Mouse (Mus musculus): ENCODE results near the gene Napa. TPM values are rescaled to one million over a fixed set of nuclear protein-coding genes. Genes with fewer than 3 reads are reported as not detected.
A peak's percentile ranks its signal among the peaks of the same experiment; 100 is the strongest.

The Napa gene
- total RNA-seq, 2 experiments from 2014 or later: 241 to 246 TPM

DNA sequence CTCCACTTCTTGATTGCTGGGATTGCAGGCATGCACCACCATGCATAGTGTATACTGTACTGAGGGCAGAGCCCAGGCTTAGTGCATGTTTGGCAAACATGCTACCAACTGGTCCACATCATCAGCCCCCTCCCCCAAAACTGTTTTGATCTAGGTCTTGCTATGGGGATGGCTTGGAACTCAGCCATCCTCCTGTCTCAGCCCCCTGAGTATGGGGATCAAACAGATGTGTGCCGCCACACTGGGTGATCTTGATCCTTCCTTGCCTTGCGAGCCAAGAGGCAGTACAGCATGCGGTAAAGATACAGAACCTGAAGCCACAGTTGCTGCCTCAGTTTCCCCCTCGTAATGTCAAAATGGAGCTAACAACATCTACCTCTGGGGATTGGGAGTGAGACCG lies 30.6 kb downstream of the Napa start:
- DNase-seq (ENCODE audit: low spot score in 2 of 2): no peak
- intact Hi-C loops (cut with DNase I): no loop called here

- DNase-seq (ENCODE audit: low spot score in 2 of 2): peak; percentile 92 to 94
- intact Hi-C loops (cut with DNase I): no loop called here
Observed at GRCm38 (mm10) chr7:16129421-16129845, 31.2 kb downstream of the Napa start, which contains the start of gene Slc8a2. TSS of gene Slc8a2 (plus strand) at chr7:16129826.

- DNase-seq (ENCODE audit: low spot score in 2 of 2): peak; percentile 67 to 72
- intact Hi-C loops (cut with DNase I): no loop called here
Observed at GRCm38 (mm10) chr7:16129846-16130691, 31.8 kb downstream of the Napa start.

DNA sequence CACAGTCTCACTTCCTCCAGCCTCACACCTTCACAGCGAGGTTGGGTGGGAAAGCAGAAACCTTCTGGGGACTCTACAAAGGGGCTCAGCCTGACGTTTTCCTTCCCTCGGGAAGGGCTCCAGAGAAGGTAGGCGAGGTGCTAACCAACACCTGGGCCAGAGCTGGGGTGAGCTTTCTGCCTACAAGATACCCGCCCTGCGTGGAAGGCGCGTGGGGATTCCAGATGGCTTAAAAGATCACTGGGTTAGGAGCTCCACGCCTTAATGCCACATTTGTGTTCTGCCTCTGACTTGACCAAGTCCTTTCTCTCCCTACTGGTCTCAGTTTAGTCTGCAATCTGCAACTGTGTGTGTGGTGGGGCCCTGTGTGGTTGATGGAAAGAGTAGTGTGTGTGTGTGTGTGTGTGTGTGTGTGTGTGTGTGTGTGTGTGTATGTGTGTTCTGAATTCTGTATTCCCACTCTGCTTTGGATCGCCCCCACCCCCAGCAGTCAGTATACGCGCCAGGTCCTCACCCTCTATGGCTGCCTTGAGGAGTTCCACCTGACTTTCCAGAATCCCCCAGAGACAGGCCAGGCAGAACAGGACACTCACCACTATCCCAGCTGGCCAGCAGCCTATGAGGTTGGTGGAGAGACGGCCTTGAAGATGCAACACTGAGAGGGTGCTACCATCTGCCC lies 32.8 kb downstream of the Napa start:
- DNase-seq (ENCODE audit: low spot score in 2 of 2): peak in 1 of 2 experiments; percentile 67
- intact Hi-C loops (cut with DNase I): no loop called here

- peak; percentile 44 to 61 for DNase-seq (ENCODE audit: low spot score in 2 of 2)
- intact Hi-C loops (cut with DNase I): no loop called here
Observed at GRCm38 (mm10) chr7:16132161-16132581, 33.9 kb downstream of the Napa start.

GRCm38 (mm10) chr7:16132926-16133325 lies 34.7 kb downstream of the Napa start:
- intact Hi-C loops (cut with DNase I): no loop called here
- DNase-seq (ENCODE audit: low spot score in 2 of 2): no peak

DNA sequence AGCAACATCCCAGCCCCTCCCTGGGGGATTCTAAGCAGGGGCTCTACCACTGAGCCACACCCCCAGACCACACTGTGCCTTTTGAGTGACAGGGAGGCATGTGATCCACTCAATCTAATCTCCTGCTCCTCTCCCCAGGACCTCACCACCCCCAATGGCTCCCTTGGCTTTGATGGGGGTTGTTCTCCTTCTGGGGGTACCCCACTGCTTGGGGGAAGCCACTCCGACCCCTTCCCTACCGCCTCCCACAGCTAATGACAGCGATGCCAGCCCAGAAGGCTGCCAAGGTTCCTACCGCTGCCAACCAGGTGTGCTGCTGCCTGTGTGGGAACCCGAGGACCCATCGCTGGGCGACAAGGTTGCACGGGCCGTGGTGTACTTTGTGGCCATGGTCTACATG lies 35.4 kb downstream of the Napa start:
- no peak for DNase-seq (ENCODE audit: low spot score in 2 of 2)
- intact Hi-C loops (cut with DNase I): no loop called here

- intact Hi-C loops (cut with DNase I): no loop called here
- peak in 1 of 2 experiments; percentile 60 for DNase-seq (ENCODE audit: low spot score in 2 of 2)
Observed at GRCm38 (mm10) chr7:16134951-16135392, 36.7 kb downstream of the Napa start.

DNA sequence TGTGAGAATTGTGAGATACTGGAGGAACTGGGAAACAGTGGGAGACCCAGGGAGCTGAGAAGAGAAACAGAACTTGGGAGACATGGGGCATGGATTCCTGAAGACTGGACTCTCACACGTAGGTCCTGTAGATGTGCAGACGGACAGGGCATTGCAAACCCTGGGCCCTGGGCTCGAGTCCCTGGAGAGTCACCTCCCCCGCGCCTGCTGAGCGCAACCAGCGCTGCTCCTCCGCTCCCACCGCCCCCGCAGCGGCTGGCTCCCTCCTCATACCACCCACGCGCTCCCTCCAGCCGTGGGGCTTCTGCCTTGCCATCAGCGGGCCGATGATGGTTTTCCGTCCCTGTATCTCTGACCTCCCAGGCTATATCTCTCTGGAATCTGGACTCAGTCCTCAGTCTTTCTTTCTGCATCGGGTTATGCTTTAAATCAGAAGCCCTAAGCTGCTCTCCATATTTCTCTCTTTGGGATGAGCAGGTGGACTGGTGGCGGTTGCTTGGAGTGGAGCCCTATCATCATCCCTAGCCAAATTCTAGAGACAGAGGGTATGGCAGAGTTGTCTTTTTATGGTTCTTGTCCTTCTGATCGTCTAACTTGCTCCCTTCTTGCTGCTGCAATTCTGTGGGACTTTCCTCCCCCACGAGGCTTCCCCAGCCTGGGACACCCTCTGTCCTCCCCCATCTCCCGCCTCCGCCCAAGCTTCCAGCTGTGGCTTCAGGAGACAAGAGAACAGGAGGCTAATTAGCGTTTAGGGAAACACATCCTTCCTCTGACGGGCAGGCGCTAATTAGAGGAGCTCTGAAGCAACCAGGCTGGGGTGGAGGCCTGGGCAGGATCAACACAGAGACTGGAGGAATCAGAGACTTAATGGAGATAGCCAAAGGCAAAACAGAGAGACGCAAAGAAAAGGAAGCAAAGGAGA lies 48.5 kb downstream of the Napa start:
- peak; percentile 65 to 70 for DNase-seq (ENCODE audit: low spot score in 2 of 2)
- intact Hi-C loops (cut with DNase I): no loop called here

DNA sequence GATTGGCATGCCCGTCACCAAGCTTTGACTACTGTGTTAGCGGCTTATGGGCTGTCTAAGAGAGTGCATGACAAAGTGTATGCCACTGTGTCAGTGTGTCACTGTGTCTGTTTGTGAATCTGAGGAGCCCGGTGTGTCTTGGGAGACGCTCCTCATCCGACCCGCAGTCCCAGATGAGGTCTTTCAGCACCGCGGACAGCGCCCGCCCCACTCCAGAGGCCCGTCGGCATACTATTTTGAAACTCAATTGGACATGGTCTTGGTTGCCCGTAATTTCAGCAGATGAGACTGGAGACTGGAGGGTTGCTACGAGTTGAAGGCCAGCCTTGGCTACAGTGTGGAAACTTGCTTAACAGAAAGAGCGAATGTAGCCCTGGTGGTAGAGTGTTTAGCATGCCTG lies 49.4 kb downstream of the Napa start:
- intact Hi-C loops (cut with DNase I): no loop called here
- no peak for DNase-seq (ENCODE audit: low spot score in 2 of 2)

GRCm38 (mm10) chr7:16149241-16149640 lies 51.0 kb downstream of the Napa start:
- intact Hi-C loops (cut with DNase I): no loop called here
- peak; percentile 81 to 94 for DNase-seq (ENCODE audit: low spot score in 2 of 2)

DNA sequence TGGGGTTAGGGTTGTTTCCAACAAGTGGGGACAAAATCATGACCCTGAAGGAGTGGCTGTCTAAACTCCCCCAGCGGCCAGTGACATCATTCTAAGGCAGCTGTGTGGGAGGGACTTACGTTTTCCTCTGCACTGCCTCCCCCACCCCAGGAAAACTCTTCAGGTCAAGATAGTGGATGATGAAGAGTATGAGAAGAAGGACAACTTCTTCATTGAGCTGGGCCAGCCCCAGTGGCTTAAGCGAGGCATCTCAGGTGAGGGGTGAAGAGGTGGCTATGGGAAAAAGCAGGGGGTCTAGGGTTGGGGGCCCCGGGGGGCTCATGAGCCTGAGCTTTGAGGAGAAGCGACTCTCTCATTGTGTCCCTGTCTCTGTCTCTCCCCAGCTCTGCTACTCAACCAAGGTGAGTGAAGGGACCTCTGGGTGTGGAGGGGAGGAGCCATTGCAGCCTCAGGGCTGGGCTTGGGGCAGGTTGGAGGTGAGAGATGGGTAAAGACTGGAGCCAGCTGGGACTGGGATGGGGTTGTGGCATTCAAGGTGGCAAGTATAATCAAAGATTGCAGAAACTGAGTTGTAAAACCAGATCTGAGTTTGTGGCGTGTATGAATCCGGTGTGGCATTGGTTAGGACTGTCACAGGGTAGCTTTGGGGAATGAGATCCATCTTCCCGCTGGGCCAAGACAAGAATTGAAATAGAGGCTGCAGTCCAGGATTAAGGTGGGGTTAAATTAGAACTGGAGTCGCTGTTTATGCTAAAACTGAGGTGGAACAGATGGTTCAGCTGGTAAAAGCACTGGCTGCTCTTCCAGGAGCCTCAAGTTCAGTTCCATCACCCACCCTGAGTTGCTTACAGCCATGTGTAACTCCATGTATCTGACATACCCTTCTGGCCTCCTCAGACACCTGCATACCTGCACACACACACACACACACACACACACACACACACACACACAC lies 52.2 kb downstream of the Napa start:
- intact Hi-C loops (cut with DNase I): loop anchor here (5.0 to 10.0 kb wide), 2 partner anchors 93 to 166 kb away; no protein-coding TSS in a partner anchor
- no peak for DNase-seq (ENCODE audit: low spot score in 2 of 2)

- DNase-seq (ENCODE audit: low spot score in 2 of 2): peak; percentile 73 to 79
- intact Hi-C loops (cut with DNase I): loop anchor here (2.0 to 10.0 kb wide), 3 partner anchors 55 to 169 kb away; partner anchors contain the start of gene Napa
Observed at GRCm38 (mm10) chr7:16153522-16153921, 55.3 kb downstream of the Napa start.

DNA sequence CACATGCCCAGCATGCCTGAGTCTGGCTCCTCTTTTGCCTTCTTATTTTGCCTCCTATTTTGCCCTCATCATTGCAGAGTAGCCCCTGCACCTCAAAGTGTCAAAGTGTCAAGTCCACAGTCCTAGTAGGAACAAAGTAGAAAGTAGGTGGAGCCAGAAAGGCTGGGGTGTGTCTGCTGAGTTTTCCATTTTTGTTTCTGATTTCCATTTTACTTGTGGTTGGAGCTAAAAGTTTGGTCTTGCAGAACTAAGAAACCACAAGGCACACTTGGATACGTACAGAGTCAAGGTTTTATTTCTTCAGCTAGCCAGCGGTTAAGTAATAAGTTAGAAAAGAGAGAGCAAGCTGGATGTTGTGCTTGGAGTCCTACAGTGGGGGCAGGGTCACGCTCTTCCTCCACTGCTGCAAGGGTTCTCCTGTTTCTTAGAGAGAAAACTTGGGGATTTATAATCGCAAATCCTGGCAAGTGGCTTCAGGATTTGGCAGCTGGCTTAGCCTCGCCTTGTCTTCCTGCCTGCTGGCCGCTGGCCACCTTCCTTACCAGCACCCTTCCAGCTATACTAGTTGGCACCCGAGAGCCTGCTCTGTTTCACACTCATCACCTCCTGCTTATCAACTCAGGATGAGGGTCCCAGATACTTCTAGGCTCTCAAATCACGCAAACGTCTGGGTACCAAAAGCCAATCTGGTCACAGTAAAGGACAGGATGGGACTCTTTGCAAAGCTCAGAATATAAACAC lies 57.0 kb downstream of the Napa start:
- intact Hi-C loops (cut with DNase I): loop anchor here (10.0 kb wide), 1 partner anchor 171 kb away; no protein-coding TSS in a partner anchor

GRCm38 (mm10) chr7:16156105-16156714 lies 58.0 kb downstream of the Napa start:
- intact Hi-C loops (cut with DNase I): loop anchor here (10.0 kb wide), 1 partner anchor 171 kb away; no protein-coding TSS in a partner anchor
- peak in 1 of 2 experiments; percentile 74 for DNase-seq (ENCODE audit: low spot score in 2 of 2)

More for the DNA sequence above, 57.0 kb downstream of the Napa start:
- no peak for DNase-seq (ENCODE audit: low spot score in 2 of 2)

GRCm38 (mm10) chr7:16158735-16159134 lies 60.5 kb downstream of the Napa start:
- no peak for DNase-seq (ENCODE audit: low spot score in 2 of 2)
- intact Hi-C loops (cut with DNase I): loop anchor here (10.0 kb wide), 1 partner anchor 174 kb away; no protein-coding TSS in a partner anchor

- peak; percentile 59 to 80 for DNase-seq (ENCODE audit: low spot score in 2 of 2)
- intact Hi-C loops (cut with DNase I): no loop called here
Observed at GRCm38 (mm10) chr7:16160702-16161101, 62.4 kb downstream of the Napa start.
